Mouse (Mus musculus) liver, embryonic 14.5 days (tissue): Measurements from ENCODE around the gene Ppfia2.

Source experiments
- CTCF ChIP-seq: IDR thresholded peaks from 2 replicates; pipeline ENCODE4 v1.5.1; 2016; ENCODE audit warnings: antibody characterized with exemption, low read depth, control low read depth
- EP300 ChIP-seq: IDR thresholded peaks from 2 replicates; pipeline ENCODE4 v1.6.1; 2016; ENCODE audit warnings: antibody characterized with exemption, low read depth

- TF ChIP-seq EP300 (no peak), CTCF (no peak)
Observed at GRCm38 (mm10) chr10:106818381-106818780, 348.2 kb downstream of the Ppfia2 start.
